Mouse (Mus musculus) CH12.LX (cell line): ENCODE data around the gene Plekha6. TPM values are rescaled to one million over a fixed set of nuclear protein-coding genes. Genes with fewer than 3 reads are reported as not detected.

Source experiments
- DNase-seq: peaks from one replicate; pipeline ENCODE4 v3.0.0-alpha.2; 2013; ENCODE audit errors: extremely low read depth
- H3K27ac ChIP-seq: 2 replicates; pipeline ENCODE4 v1.5.1; 2012; ENCODE audit warnings: low read depth, mild to moderate bottlenecking, control low read depth, moderate library complexity; ENCODE audit not compliant: insufficient read depth
- H3K27me3 ChIP-seq: replicated peaks from 2 replicates; pipeline ENCODE3; 2012; ENCODE audit warnings: inconsistent platforms
- H3K36me3 ChIP-seq, 2 experiments: replicated peaks in 1 of 2; 2 replicates each; pipeline versions ENCODE3 to v1.6.1; 2012; ENCODE audit warnings: inconsistent platforms in 1 of 2, low read length in 1 of 2, mild to moderate bottlenecking in 1 of 2, mixed read lengths in 1 of 2, moderate library complexity in 1 of 2; ENCODE audit not compliant: control insufficient read depth in 1 of 2, insufficient read depth in 1 of 2
- H3K4me1 ChIP-seq, 2 experiments: 2 replicates each; pipeline ENCODE4 v1.6.1; 2012; ENCODE audit warnings: inconsistent platforms in 1 of 2, moderate library complexity in 1 of 2; ENCODE audit not compliant: insufficient read depth in 2 of 2, control insufficient read depth in 1 of 2
- H3K4me2 ChIP-seq: 2 replicates; pipeline ENCODE4 v1.6.1; 2012; ENCODE audit warnings: low read depth, mild to moderate bottlenecking, control low read depth; ENCODE audit not compliant: poor library complexity, insufficient read depth, severe bottlenecking
- H3K4me3 ChIP-seq, 3 experiments: fragments of 150-350 bp in 1 of 3; sonication (generic) in 1 of 3; replicated peaks in 1 of 3; 2 replicates each; pipeline versions ENCODE3 to v1.5.1; 2011 to 2012; ENCODE audit warnings: low read depth in 2 of 3, low read length in 2 of 3, mild to moderate bottlenecking in 2 of 3, moderate library complexity in 2 of 3, control low read depth in 1 of 3, improper control_type of control experiment in 1 of 3, inconsistent platforms in 1 of 3, mixed read lengths in 1 of 3; ENCODE audit not compliant: poor library complexity in 1 of 3
- H3K79me2 ChIP-seq: replicated peaks from 2 replicates; pipeline ENCODE4 v1.6.1; 2012; ENCODE audit warnings: mild to moderate bottlenecking, moderate library complexity; ENCODE audit not compliant: control insufficient read depth, poor library complexity, insufficient read depth, severe bottlenecking; ENCODE audit errors: extremely low read depth
- H3K9ac ChIP-seq: 2 replicates; pipeline ENCODE4 v1.6.1; 2012; ENCODE audit warnings: low read depth, mild to moderate bottlenecking, control low read depth, moderate library complexity; ENCODE audit not compliant: insufficient read depth
- H3K9me3 ChIP-seq: replicated peaks from 2 replicates; pipeline ENCODE3; 2012; ENCODE audit warnings: low read length, inconsistent platforms, mixed read lengths
- CHD1 ChIP-seq: IDR thresholded peaks from 2 replicates; pipeline ENCODE4 v1.6.1; 2012; ENCODE audit warnings: low read depth, low read length, improper control_type of control experiment, inconsistent platforms
- CTCF ChIP-seq, 2 experiments: IDR thresholded peaks in 1 of 2; conservative IDR thresholded peaks in 1 of 2; 2 replicates each; pipeline ENCODE4 v1.5.1; 2011 to 2012; ENCODE audit warnings: low read depth in 2 of 2, low read length in 2 of 2, improper control_type of control experiment in 1 of 2, inconsistent platforms in 1 of 2, mild to moderate bottlenecking in 1 of 2, moderate library complexity in 1 of 2
- ELF1 ChIP-seq: IDR thresholded peaks from 2 replicates; pipeline ENCODE4 v1.6.1; 2014; ENCODE audit warnings: low read depth, mild to moderate bottlenecking, inconsistent platforms, low read length, improper control_type of control experiment
- EP300 ChIP-seq: IDR thresholded peaks from 2 replicates; pipeline ENCODE4 v1.6.1; 2011; ENCODE audit warnings: low read length, improper control_type of control experiment
- ETS1 ChIP-seq: conservative IDR thresholded peaks from 2 replicates; pipeline ENCODE4 v1.6.1; 2012; ENCODE audit warnings: low read depth, mild to moderate bottlenecking, inconsistent platforms, low read length, improper control_type of control experiment, moderate library complexity
- HCFC1 ChIP-seq: IDR thresholded peaks from 2 replicates; pipeline ENCODE4 v1.6.1; 2012; ENCODE audit warnings: low read depth, mild to moderate bottlenecking, inconsistent platforms, low read length, improper control_type of control experiment
- IRF4 ChIP-seq: IDR thresholded peaks from 2 replicates; pipeline ENCODE4 v1.6.1; 2014; ENCODE audit warnings: low read depth, mild to moderate bottlenecking, inconsistent platforms, low read length, improper control_type of control experiment
- JUN ChIP-seq: IDR thresholded peaks from 2 replicates; pipeline ENCODE4 v1.6.1; 2011; ENCODE audit warnings: low read depth, mild to moderate bottlenecking, low read length, improper control_type of control experiment, moderate library complexity; ENCODE audit not compliant: insufficient read depth
- KAT2A ChIP-seq: IDR thresholded peaks from 2 replicates; pipeline ENCODE4 v1.6.1; 2012; ENCODE audit warnings: low read length, improper control_type of control experiment, inconsistent platforms; ENCODE audit not compliant: insufficient replicate concordance
- MAX ChIP-seq: IDR thresholded peaks from 2 replicates; pipeline ENCODE4 v1.6.1; 2011; ENCODE audit warnings: low read length, improper control_type of control experiment
- MAZ ChIP-seq: IDR thresholded peaks from 2 replicates; pipeline ENCODE4 v1.6.1; 2012; ENCODE audit warnings: low read depth, mild to moderate bottlenecking, inconsistent platforms, low read length, improper control_type of control experiment, moderate library complexity
- MEF2A ChIP-seq: IDR thresholded peaks from 2 replicates; pipeline ENCODE4 v1.6.1; 2014; ENCODE audit warnings: low read depth, mild to moderate bottlenecking, inconsistent platforms, low read length, improper control_type of control experiment, borderline replicate concordance
- MXI1 ChIP-seq: IDR thresholded peaks from 2 replicates; pipeline ENCODE4 v1.6.1; 2011; ENCODE audit warnings: mild to moderate bottlenecking, low read depth, low read length, improper control_type of control experiment
- MYC ChIP-seq: IDR thresholded peaks from 2 replicates; pipeline ENCODE4 v1.6.1; 2011; ENCODE audit warnings: low read depth, mild to moderate bottlenecking, improper control_type of control experiment, low read length
- NELFE ChIP-seq: IDR thresholded peaks from 2 replicates; pipeline ENCODE4 v1.6.1; 2011; ENCODE audit warnings: low read depth, low read length, improper control_type of control experiment
- NRF1 ChIP-seq: IDR thresholded peaks from 2 replicates; pipeline ENCODE4 v1.6.1; 2014; ENCODE audit warnings: low read depth, mild to moderate bottlenecking, inconsistent platforms, low read length, improper control_type of control experiment, moderate library complexity
- PAX5 ChIP-seq: IDR thresholded peaks from 2 replicates; pipeline ENCODE4 v1.6.1; 2012; ENCODE audit warnings: low read length, inconsistent platforms, mixed read lengths
- POLR2A ChIP-seq: IDR thresholded peaks from 2 replicates; pipeline ENCODE4 v1.6.1; 2011; ENCODE audit warnings: low read depth, mild to moderate bottlenecking, improper control_type of control experiment, low read length
- RAD21 ChIP-seq: IDR thresholded peaks from 2 replicates; pipeline ENCODE4 v1.6.1; 2011; ENCODE audit warnings: low read depth, mild to moderate bottlenecking, low read length, improper control_type of control experiment, moderate library complexity
- SIN3A ChIP-seq: IDR thresholded peaks from 2 replicates; pipeline ENCODE4 v1.6.1; 2012; ENCODE audit warnings: low read length, improper control_type of control experiment, inconsistent platforms
- SMC3 ChIP-seq: IDR thresholded peaks from 2 replicates; pipeline ENCODE4 v1.6.1; 2011; ENCODE audit warnings: low read depth, low read length, improper control_type of control experiment
- TBP ChIP-seq: conservative IDR thresholded peaks from 2 replicates; pipeline ENCODE4 v1.6.1; 2011; ENCODE audit warnings: low read depth, low read length, improper control_type of control experiment
- TCF12 ChIP-seq: IDR thresholded peaks from 2 replicates; pipeline ENCODE4 v1.6.1; 2014; ENCODE audit warnings: low read depth, mild to moderate bottlenecking, inconsistent platforms, low read length, improper control_type of control experiment
- USF2 ChIP-seq: conservative IDR thresholded peaks from 2 replicates; pipeline ENCODE4 v1.6.1; 2011; ENCODE audit warnings: low read depth, low read length, improper control_type of control experiment
- ZNF384 ChIP-seq: IDR thresholded peaks from 2 replicates; pipeline ENCODE4 v1.6.1; 2012; ENCODE audit warnings: low read depth, low read length, improper control_type of control experiment, inconsistent platforms
- dilution Hi-C: fragments of 300-500 bp; cut with MboI; formaldehyde crosslinking; loops from 2 replicates; pipeline ENCODE4 v1.14.3; 2020; ENCODE audit warnings: low sequenced_read_pairs; ENCODE audit not compliant: extremely low pct_unique_long_range_greater_than_20kb, extremely low pct_ligation_motif_present
- in situ Hi-C: fragments of 300-500 bp; cut with MboI; formaldehyde crosslinking; loops from 3 replicates; pipeline ENCODE4 v1.14.3; 2019; ENCODE audit warnings: low sequenced_read_pairs, low pct_ligation_motif_present, low pct_unique_long_range_greater_than_20kb, mixed read lengths
- polyA plus RNA-seq: library from polyadenylated mRNA; unstranded; fragments of >175 nt; gene quantifications from 2 replicates; pipeline ENCODE4 v1.2.1, GENCODE M21; 2012; ENCODE audit warnings: low read depth; ENCODE audit not compliant: insufficient read length
- total RNA-seq, 2 experiments: library from RNA; depleted of rRNA; stranded (reverse); fragments of 300-350 nt in 1 of 2; fragments of >200 nt in 1 of 2; gene quantifications; 2 replicates each; pipeline ENCODE4 v1.2.3; 2012 to 2014

Gene Plekha6
- total and polyA plus RNA-seq, 3 experiments = 0.07 TPM; not detected in 2

DNA sequence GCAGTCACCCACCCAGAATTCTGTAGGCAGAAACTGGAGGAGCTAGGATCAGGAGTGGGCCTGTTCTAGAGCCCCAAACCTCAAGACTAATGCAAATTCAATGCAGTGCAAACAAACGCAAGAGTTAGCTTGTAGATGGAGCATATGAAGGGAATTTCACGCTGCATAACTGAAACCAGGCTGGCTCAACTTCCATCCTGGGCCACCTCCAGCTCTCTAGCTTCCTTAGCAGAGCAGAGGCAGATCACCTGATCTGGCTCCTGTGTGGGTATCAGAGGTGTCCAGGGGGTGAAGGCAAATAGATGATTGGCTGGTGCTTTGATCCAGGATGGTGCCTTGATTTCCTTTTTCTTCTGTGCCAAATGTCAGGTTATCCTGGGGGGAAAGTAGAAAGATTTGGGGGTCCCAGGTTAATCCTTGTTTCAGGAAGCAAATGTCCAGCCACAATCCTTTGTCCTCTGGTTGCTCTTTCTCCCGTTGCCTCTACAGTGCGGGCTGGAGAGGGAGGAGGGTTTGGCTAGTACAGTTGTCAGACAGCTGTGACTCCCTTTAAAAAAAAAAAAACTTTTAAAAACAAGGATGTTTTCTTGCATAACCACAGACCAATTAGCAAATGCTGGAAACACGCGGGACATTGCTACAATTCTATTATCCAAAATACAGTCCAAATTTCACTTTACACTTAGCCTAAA lies 75.3 kb downstream of the Plekha6 start:
- no peak overlapping the region for H3K4me2 ChIP-seq
- dilution Hi-C loops (no loop called here), in situ Hi-C loops (no loop called here)
- no peaks in the 10 kb centered on the region for H3K36me3 ChIP-seq
- no peak overlapping the region for H3K4me3 ChIP-seq
- H3K9ac ChIP-seq = no peak overlapping the region
- H3K9me3 ChIP-seq = peaks cover 8% of the 10 kb centered on the region
- no peak for DNase-seq
- TF ChIP-seq HCFC1 = no peak
- no peak for TF ChIP-seq MAZ
- no peak for TF ChIP-seq EP300
- TF ChIP-seq SIN3A = no peak
- no peak for TF ChIP-seq NRF1
- TF ChIP-seq MYC = no peak
- TF ChIP-seq PAX5 = no peak
- no peak for TF ChIP-seq CHD1
- no peak for TF ChIP-seq TCF12
- TF ChIP-seq RAD21 = no peak
- TF ChIP-seq MXI1 = no peak
- H3K79me2 ChIP-seq = no peaks in the 10 kb centered on the region
- peaks cover 0 to 8% of the 10 kb centered on the region in 2 experiments; a peak in 2 of 4 replicates for H3K4me1 ChIP-seq
- H3K27me3 ChIP-seq = peaks cover 91% of the 10 kb centered on the region
- H3K27ac ChIP-seq = no peak overlapping the region

DNA sequence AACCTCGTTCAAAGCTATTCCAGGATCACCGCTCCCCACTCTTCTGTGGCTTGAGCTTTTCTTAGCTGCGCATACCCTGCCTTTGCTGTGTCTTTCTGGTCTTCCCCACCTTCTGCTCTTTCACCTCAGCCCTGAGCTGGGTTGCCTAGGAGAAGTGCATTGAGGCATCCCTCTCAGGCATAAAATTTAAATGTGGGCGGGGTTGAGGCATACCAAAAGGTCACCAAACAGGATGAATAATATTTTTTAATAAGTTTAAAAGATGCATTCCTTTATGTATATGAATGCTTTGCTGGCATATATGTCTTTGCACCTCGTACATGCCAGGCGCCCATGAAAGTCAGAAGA lies 75.8 kb downstream of the Plekha6 start:
- in situ Hi-C loops (no loop called here), dilution Hi-C loops (no loop called here)
- H3K27me3 ChIP-seq = peaks cover 92% of the 10 kb centered on the region
- TF ChIP-seq ETS1 = no peak
- no peak for TF ChIP-seq JUN
- no peak for TF ChIP-seq CTCF (conservative IDR thresholded peaks at IDR 0.05 in 1 of 2, IDR thresholded peaks at IDR 0.05 in 1 of 2; ENCODE audit: low read depth in 2 of 2, low read length in 2 of 2)
- TF ChIP-seq IRF4 = no peak
- no peak for TF ChIP-seq SMC3
- TF ChIP-seq NELFE = no peak
- no peak for TF ChIP-seq USF2
- TF ChIP-seq MAX = no peak
- no peak for TF ChIP-seq SIN3A
- no peak for TF ChIP-seq MXI1
- no peak for TF ChIP-seq ELF1
- no peak for TF ChIP-seq MEF2A
- no peak for TF ChIP-seq POLR2A
- no peak for TF ChIP-seq HCFC1
- no peak for TF ChIP-seq CHD1
- no peak for TF ChIP-seq ZNF384
- no peak for TF ChIP-seq TBP
- TF ChIP-seq KAT2A = no peak
- peaks cover 1 to 9% of the 10 kb centered on the region in 2 experiments; a peak in 3 of 4 replicates for H3K4me1 ChIP-seq
- no peak overlapping the region for H3K9ac ChIP-seq
- H3K27ac ChIP-seq = no peak overlapping the region
- no peak overlapping the region for H3K4me2 ChIP-seq
- H3K9me3 ChIP-seq = peaks cover 8% of the 10 kb centered on the region
- no peak overlapping the region for H3K4me3 ChIP-seq
- H3K36me3 ChIP-seq = no peaks in the 10 kb centered on the region
- no peaks in the 10 kb centered on the region for H3K79me2 ChIP-seq
- no peak for DNase-seq
